Comparison of ENCODE assay signal across 1 mouse cellular context in the genomic region with DNA sequence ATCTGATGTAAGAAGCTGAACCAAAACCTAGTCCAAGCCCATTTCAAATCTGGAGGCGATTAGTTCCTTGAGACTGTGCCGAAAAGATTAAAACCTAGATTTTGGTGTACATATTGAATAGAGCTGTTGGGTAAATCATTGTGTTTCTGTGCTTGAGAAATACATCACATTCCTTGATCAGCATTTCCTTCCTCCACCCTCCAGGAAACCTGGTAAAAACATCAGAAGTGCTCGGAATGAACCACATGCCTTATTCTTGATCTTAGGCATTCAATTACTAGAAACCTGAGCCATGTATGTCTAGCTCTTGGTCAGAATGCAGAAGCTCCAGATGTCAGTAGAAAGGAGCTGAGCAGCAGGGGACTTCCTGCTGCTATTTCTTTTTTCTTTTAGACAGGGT.
TF ChIP-seq lines count a peak whose summit lies in the region.

No protein-coding gene starts in this region.

TF ChIP-seq in CH12.LX, 34 proteins besides CTCF, POLR2A, EP300 and RAD21 (continued from another document):
- no peak for TF ChIP-seq ZMIZ1 (IDR thresholded peaks at IDR 0.05; ENCODE audit: low read depth, low read length)
- no peak for TF ChIP-seq JUN (IDR thresholded peaks at IDR 0.05; ENCODE audit: insufficient read depth, low read depth, low read length)
- TF ChIP-seq CHD1 (IDR thresholded peaks at IDR 0.05; ENCODE audit: low read depth, low read length), result no peak
- TF ChIP-seq BHLHE40 (IDR thresholded peaks at IDR 0.05; ENCODE audit: low read depth, low read length), result no peak
- no peak for TF ChIP-seq PAX5 (IDR thresholded peaks at IDR 0.05; ENCODE audit: low read length)
- no peak for TF ChIP-seq ELF1 (IDR thresholded peaks at IDR 0.05; ENCODE audit: low read depth, low read length)
- no peak for TF ChIP-seq GABPA (IDR thresholded peaks at IDR 0.05; ENCODE audit: insufficient replicate concordance, low read depth, low read length)
